ENCODE assay signal across 8 mouse cellular contexts in the genomic region with DNA sequence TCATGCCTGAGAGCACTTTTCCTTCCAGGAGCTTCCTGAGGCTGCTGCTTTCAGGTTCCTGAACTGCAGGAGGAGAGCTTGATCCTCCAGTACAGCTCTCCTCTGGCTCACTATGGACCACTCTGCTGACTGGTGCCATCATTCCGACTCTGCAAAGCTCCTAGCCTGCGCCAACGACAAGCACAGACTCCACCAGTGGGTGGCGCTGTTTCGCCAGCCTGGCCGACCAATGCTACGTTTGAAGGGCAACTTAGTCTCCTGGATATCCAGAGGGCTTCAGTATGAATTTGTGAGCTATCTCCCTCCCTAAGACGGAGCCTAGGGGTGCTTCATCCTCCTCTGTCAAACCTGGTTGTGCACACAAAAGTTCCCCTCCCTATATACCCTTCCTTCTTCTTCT. TPM values are rescaled to one million over a fixed set of nuclear protein-coding genes. Genes with fewer than 3 reads are reported as not detected.
DNase-seq lines count a peak whose midpoint lies in the region; ATAC-seq and TF ChIP-seq lines count a peak whose summit lies in the region.

No protein-coding gene starts in this region.

- no peaks in the 10 kb centered on the region for H3K36me3 ChIP-seq in hindbrain, postnatal 0 days (ENCODE audit: insufficient read depth, low read length)
- no peaks in the 10 kb centered on the region for H3K36me3 ChIP-seq in liver, adult 2 months (ENCODE audit: control insufficient read depth, insufficient read depth, low read length)
- H3K36me3 ChIP-seq in small intestine, adult 2 months (ENCODE audit: control insufficient read depth, insufficient read depth, low read length): no peaks in the 10 kb centered on the region

- no peaks in the 10 kb centered on the region for H3K4me1 ChIP-seq in lung, adult 2 months (ENCODE audit: control insufficient read depth, insufficient read depth, low read length)
- H3K4me1 ChIP-seq in hindbrain, postnatal 0 days (ENCODE audit: insufficient read depth, low read length): no peaks in the 10 kb centered on the region
- H3K4me1 ChIP-seq in liver, adult 2 months (ENCODE audit: control insufficient read depth, insufficient read depth, low read length): no peaks in the 10 kb centered on the region
- no peaks in the 10 kb centered on the region for H3K4me1 ChIP-seq in small intestine, adult 2 months (ENCODE audit: control insufficient read depth, insufficient read depth, insufficient read length, low read length)

- H3K4me3 ChIP-seq in lung, adult 2 months (replicated peaks; ENCODE audit: extremely low read depth, low read depth, low read length): no peak overlapping the region
- H3K4me3 ChIP-seq in hindbrain, postnatal 0 days (ENCODE audit: low read length): no peak overlapping the region
- no peak overlapping the region for H3K4me3 ChIP-seq in liver, adult 2 months (ENCODE audit: insufficient read depth, low read depth, low read length)
- no peak overlapping the region for H3K4me3 ChIP-seq in small intestine, adult 2 months (ENCODE audit: low read depth, low read length)

- no peak overlapping the region for H3K9ac ChIP-seq in hindbrain, postnatal 0 days (replicated peaks; ENCODE audit: low read length)
- H3K9ac ChIP-seq in liver, adult 2 months (ENCODE audit: low read depth, low read length): no peak overlapping the region

- ATAC-seq in hindbrain, postnatal 0 days: no peak
- no peak for ATAC-seq in megakaryocyte, adult 5-6 weeks (ENCODE audit: poor library complexity, severe bottlenecking)

- H3K9me3 ChIP-seq in hindbrain, postnatal 0 days (ENCODE audit: low read length): no peaks in the 10 kb centered on the region

- H3K4me2 ChIP-seq in hindbrain, postnatal 0 days (ENCODE audit: low read depth, low read length): no peak overlapping the region

- H3K27me3 ChIP-seq in hindbrain, postnatal 0 days (ENCODE audit: insufficient read depth, low read length): no peaks in the 10 kb centered on the region
- no peaks in the 10 kb centered on the region for H3K27me3 ChIP-seq in liver, adult 2 months (ENCODE audit: control insufficient read depth, insufficient read depth, low read length)
- no peaks in the 10 kb centered on the region for H3K27me3 ChIP-seq in small intestine, adult 2 months (ENCODE audit: control insufficient read depth, insufficient read depth, low read length)

- peak; percentile 7 for DNase-seq in lung, adult 2 months
- no peak for DNase-seq in lung, postnatal 25 days (ENCODE audit: low spot score)
- peak; percentile 54 for DNase-seq in R1 (ENCODE audit: low read depth, low spot score)
- peak; percentile 82 for DNase-seq in embryo, embryonic 11 days
- DNase-seq in hindbrain, postnatal 0 days (ENCODE audit: low spot score): peak; percentile 71
- DNase-seq in liver, adult 2 months (ENCODE audit: extremely low read depth, low read depth, low spot score): peak; percentile 7

- no peaks in the 10 kb centered on the region for H3K79me2 ChIP-seq in liver, adult 2 months (ENCODE audit: control insufficient read depth, insufficient read depth, low read length)

- no peak for TF ChIP-seq POLR2A in lung, adult 2 months (IDR thresholded peaks at IDR 0.05; ENCODE audit: borderline replicate concordance, extremely low read depth, low read depth, low read length)
- no peak for TF ChIP-seq POLR2A in liver, adult 2 months (IDR thresholded peaks at IDR 0.05; ENCODE audit: extremely low read depth, insufficient read depth, low read length)
- no peak for TF ChIP-seq POLR2A in small intestine, adult 2 months (IDR thresholded peaks at IDR 0.05; ENCODE audit: low read depth, low read length)

- 3% methylated on average over 8 of the region's 8 CpGs for WGBS in lung, adult 2 months
- 11% methylated on average over 8 of the region's 8 CpGs for WGBS in hindbrain, postnatal 0 days
- WGBS in liver, adult 2 months: 5% methylated on average over 8 of the region's 8 CpGs
- 8% methylated on average over 8 of the region's 8 CpGs for WGBS in small intestine, adult 2 months

- H3K27ac ChIP-seq in hindbrain, postnatal 0 days: no peak overlapping the region
- no peak overlapping the region for H3K27ac ChIP-seq in liver, adult 2 months (replicated peaks; ENCODE audit: insufficient read depth, low read depth, low read length)
- no peak overlapping the region for H3K27ac ChIP-seq in small intestine, adult 2 months (ENCODE audit: insufficient read depth, low read depth, low read length)

- peak; percentile 71 for TF ChIP-seq CTCF in lung, adult 2 months (IDR thresholded peaks at IDR 0.05; ENCODE audit: insufficient read depth, low read length)
- peak; percentile 83 for TF ChIP-seq CTCF in hindbrain, postnatal 0 days (IDR thresholded peaks at IDR 0.05; ENCODE audit: low read depth)
- TF ChIP-seq CTCF in liver, adult 2 months (IDR thresholded peaks at IDR 0.05; ENCODE audit: low read depth, low read length): peak; percentile 93
- TF ChIP-seq CTCF in small intestine, adult 2 months (IDR thresholded peaks at IDR 0.05; ENCODE audit: extremely low read depth, insufficient read length, insufficient replicate concordance, low read depth, low read length): peak; percentile 67; the same call in 1 of the 2 replicates

RNA-seq across cellular contexts. Expression of a gene that starts 43.0 kb away (rescaled TPM):
- polyA plus RNA-seq in lung, adult 2 months (2012; rRNA removed): 1.5 and 2.0 TPM in 2 replicates
- 56.6 and 66.6 TPM in 2 replicates for total RNA-seq in hindbrain, postnatal 0 days (2014; rRNA removed)
- 34.7 and 35.6 TPM in 2 replicates for polyA plus RNA-seq in hindbrain, postnatal 0 days (2015; fragmentation: Nextera tagmentation; extraction: Ambion mirVana)
- not detected in 2 replicates for total RNA-seq in liver, adult 2 months (2014; rRNA removed)
- not detected in 2 replicates for polyA plus RNA-seq in liver, adult 2 months (2012; rRNA removed)
- polyA plus RNA-seq in small intestine, adult 2 months (2012; rRNA removed): 0.04 and 0.72 TPM in 2 replicates
- total RNA-seq in megakaryocyte, adult 5-6 weeks (2015): not detected in 2 replicates
- total RNA-seq in megakaryocyte, adult 5-6 weeks (2017): not detected in 2 replicates

Comparison
In these comparisons a context has a peak if more than half of its experiments do, and no peak if none do; other contexts are left out.
1. RNA of a gene that starts 43.0 kb away (polyA plus RNA-seq): 34.7 to 35.6 TPM in hindbrain, postnatal 0 days; 1.5 to 2.0 TPM in lung, adult 2 months, 0.04 to 0.72 TPM in small intestine, adult 2 months and not detected in liver, adult 2 months; every median in the first group is over 10 times any median in the second.
2. Peak in every context shown above with its lines, with median percentiles within 50 percentile points of each other: CTCF ChIP-seq.